Mouse (Mus musculus) adipocyte (in vitro differentiated cells): Measurements from ENCODE around the gene Galnt18.

Experiments used
- DNase-seq: peaks from one replicate; pipeline ENCODE4 v3.0.0-alpha.2; 2016; ENCODE audit warnings: low spot score

Gene Galnt18

DNA sequence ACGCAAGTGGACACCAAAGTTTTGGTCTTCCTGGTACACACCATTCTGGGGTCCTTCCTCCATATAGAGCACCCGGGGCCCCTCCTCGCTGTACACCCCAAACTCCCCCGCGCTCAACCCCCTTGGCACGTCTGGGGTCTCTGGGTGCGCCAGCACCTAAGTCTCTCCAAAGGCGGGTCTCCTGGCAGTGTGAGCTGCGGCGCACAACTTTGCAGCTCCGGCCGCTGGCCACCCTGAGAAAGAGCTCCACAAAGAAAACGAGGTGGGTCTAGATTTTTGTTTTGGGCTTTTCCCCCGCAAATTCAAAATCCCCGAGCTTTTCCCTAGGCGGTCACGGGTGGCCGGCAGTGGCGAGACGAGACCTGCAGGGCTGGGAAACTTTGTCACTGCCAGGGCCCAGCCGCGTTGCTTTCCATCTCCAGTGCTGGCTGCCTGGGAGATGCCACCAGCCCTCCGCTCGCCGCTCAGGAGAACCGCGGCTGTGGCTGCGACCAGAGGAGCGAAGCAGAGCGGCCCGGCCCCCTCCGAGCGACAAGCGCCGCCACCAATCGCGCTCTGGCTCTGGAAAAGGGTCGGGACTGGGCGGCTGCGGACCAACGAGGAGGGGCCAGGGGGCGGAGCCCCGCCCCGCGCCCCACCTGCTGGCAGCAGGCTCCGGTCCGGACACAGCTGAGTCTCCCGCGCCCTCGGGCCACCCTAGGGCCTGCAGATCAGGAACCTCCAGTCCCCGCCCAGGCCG lies at the start of gene Galnt18:
TSS of gene Galnt18 (minus strand) at position 474 of the 739 bp plus-strand sequence.
- peak; percentile 67 for DNase-seq

DNA sequence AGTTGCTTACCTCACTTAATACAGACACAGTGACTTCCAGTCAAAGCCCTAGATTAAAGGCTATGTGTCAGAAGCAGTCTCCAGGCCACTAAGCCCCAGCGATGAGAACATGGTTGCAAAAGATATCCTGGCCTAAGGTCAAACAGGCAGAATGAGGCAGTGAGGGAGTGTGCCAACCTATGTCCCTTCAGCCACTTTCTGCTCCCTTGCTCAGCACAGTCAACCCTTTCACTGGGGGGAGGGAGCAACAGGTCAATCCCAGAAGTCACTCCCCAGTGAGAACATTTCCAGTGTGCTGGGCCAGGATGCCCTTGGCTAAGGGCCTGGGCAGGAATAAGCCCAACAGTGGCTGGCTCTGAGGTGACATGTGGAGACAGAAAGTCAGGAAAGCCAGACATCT lies 47.6 kb upstream of the Galnt18 start:
- peak; percentile 79 for DNase-seq

DNA sequence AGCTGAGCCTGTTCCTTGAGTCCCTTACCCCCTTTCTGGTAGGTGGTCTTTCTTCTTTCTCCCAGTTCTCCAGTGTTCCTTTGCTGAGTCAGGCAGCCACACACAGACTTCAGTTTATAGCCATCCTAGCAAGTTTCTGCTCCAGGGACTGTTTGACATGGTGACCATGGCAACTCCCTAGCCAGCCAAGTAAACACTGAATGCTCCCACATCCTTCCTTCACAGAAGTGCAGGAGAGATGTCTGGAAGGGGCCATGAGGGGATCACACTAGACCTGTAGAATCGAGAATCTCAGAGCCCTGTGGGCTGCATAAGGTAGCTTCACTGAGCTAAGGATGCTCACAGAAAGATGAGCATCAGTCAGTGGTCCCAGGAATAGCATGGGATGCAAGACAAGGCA lies 33.3 kb upstream of the Galnt18 start:
- DNase-seq, result no peak

DNA sequence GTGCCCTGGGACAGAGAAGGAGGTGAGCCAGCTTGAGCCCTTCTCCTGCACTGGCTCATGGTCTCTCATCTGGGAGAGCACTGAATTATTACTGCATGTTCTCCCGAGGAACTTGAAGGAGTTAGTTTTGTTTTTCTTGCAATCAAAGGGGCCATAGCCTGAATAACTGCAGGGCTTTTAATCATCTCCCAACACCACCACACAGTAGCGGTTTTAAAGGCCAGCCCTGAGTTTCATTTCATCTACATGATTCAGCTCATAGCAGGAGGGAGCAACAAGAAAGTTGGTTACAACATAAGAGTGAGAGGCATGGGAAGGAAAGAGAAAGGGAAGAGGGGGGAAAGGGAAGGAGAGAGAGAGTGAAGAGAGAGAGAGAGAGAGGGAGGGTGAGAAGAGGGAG lies 31.3 kb upstream of the Galnt18 start:
- DNase-seq, result no peak

DNA sequence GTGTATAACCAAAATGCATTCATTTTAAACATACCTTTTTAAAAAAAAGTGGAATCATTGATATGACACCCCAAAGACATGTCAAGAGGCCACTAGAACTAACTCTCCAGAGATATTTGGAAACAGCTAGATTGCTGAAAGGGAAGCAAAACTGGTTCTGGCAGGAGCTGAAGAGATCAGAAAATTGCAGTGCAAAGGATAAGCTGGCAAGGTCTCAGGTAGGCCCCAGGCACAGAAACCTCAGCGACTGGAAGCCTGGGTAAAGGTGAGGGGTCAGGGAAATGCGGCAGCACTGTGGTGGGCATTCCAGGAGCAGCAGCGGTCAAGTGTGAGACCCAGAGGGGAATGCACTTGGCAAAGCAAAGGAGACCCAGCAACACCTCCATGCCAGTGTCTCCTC lies 30.0 kb upstream of the Galnt18 start:
- DNase-seq, result no peak

DNA sequence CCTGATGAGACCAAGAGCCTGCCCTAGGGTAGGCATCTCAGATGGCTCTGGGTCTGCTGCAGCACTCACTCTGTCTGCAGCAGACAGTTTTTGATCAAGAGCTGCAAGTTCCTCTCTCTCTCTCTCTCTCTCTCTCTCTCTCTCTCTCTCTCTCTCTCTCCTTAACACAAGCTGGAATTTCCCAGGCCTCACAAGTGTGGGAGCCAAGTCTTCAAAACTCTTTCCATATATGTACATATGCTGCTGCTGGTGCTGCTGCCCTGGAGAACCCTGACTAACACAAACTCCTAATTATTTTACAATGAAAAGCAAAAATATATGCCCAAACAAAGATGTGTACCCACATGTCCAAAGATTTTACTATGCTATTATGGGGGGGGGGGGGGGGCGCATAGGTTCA lies 26.3 kb upstream of the Galnt18 start:
- no peak for DNase-seq

DNA sequence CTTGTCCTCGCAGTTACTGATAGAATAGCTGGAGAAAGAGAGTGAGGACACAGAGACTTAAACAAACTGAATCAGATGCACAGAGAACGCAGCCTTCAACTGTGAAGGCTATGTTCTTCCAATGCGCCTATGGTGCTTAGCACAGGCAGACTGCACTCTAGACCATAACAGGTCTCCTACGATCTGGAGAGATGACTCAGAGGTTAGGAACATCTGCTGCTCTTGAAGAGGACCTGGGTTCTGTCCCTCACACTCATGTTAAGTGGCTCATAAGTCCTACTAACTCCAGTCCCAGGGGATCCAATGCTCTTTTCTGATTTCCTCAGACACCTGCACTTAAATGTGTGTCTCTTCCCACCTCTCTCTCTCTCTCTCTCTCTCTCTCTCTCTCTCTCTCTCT lies 24.9 kb upstream of the Galnt18 start:
- DNase-seq, result no peak

DNA sequence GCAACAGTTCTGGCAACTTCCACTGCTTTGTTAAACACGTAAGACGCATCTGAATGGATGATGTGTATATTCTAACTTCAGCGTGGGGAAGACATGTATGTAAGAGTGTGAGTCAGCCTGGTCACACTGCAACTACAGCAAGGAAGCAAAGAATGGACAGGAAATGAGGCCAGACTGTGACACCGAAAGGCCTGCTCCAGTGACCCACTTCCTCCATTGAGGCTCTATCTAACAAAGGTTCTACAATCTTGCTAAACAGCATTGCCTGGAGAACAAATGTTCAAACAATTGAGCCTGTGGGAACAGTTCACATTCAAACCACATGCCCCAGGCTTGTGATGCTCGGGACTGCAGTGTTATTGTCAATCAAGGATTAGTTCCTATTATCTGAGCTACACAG lies 21.0 kb upstream of the Galnt18 start:
- DNase-seq, result no peak

DNA sequence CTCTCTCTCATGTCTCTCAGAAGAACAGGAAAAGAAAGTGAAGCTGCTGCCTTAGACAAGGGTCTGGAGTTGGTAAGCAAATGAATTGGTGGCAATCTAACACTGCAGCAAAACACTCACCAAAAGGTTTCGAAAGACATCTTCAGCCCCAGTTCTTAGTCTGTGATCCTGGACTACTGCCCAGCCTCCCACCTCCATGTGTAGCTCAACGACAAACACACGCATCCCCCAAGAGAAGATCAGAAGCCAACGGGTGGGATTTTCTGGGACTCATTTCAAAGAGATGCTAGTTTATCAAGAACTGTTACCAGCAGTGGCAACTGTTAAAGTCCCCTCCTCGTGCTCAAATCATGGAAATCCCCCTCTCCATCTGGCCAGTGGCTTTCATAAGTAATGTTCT lies 20.3 kb upstream of the Galnt18 start:
- DNase-seq, result no peak

DNA sequence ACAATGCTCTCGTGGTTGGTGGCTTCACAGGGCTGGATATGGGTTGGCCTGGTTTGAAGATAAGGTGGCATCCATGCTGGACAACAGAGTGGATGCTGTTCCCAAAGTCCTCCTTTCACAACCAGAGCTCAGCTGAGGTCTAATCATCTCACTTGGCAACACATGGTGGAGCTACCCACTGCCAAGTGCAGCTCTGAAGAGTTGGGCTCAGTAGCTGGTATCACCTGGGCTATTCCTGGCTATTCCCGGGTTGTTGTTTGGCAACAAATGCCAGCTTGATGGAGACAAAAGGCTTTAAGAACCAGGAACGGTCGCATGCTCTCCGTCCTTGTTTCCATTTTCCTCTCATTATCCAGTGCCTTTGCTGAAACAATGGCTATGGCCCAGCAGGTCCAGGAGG lies 19.2 kb upstream of the Galnt18 start:
- DNase-seq, result no peak

DNA sequence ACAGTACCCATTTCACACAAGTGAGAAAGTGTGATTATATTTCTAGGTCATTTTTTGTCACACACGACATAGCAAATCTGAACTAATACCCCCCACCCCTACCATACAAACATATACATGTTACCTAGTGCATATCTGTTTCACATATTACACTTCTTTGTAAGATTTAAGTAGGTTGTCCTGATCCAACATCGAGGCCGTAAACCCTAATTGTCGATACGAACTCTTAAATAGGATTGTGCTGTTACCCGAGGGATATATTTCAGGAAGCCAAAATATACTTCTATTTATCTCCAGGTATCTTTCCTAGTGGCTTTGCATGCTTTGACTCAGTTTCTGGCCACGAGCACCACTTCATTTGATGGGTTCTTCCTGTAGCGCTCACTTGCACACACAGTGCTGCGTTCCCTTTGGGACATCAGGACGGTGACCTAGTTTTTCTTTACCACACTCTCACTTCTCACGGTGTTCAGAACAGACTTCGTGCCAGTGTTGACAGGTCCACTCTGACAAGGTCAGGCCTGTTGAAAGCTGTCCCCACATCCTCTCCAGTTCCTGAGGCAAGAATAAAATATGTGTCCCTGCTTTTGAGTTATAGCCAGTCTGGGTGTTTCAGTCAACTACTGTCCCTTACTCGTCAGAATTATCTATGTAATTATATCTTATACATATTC lies 17.7 kb upstream of the Galnt18 start:
- no peak for DNase-seq

DNA sequence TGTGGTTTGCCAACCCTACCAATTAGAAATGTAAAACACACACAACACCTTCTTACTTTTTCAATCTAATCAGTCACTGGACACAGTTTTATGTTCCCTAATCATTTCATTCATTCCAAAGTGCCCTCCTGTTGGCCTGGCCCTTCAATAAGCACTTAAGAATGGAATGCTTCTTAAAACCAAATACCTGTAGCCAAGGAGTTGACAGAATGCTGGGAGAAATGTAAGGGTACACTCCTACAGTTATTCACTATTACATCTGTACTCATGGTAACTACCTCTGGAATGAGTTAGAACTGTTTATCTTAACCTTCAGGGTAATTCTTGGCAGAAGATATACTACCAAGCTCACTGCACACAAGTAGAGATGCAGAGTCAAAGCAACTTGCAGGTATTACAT lies 15.3 kb upstream of the Galnt18 start:
- DNase-seq, result no peak

DNA sequence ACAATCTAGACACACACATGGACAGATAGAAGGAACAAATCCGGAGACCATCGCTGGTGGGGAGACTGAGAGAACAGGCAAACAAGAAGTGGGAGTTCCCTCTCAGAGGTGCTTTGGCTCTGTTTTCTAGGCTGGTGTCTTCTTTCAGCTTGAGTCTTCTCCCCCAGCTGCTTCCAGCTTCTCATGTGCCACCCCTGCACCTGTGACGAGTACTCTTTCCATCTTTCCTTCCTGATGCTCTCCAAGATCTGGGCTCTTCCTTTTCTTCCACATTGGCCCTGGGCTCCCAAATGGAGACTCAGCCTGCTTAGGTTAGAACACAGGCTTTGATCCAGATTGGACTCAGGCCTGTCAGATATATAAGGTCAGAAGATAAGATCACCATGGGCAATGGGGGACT lies 12.4 kb upstream of the Galnt18 start:
- no peak for DNase-seq

DNA sequence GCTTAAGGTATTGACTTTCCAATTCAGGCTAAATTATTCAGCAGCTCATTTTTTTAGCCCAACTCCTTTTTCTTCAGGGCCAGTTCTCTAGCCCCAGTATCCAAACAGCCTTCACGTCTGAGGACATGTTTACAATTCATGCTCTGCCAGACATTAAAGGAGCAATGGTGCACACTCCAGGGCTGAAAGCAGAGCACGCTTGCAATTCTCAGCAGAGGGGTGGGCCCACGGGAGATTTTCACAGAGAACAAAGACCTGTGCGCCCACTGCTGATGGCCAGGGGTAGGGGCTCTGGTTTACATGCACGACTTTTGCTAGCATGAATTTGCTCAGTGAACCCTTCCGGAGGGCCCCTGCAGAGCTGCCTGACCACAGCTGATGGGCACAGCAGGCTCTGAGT lies 11.6 kb upstream of the Galnt18 start:
- no peak for DNase-seq

DNA sequence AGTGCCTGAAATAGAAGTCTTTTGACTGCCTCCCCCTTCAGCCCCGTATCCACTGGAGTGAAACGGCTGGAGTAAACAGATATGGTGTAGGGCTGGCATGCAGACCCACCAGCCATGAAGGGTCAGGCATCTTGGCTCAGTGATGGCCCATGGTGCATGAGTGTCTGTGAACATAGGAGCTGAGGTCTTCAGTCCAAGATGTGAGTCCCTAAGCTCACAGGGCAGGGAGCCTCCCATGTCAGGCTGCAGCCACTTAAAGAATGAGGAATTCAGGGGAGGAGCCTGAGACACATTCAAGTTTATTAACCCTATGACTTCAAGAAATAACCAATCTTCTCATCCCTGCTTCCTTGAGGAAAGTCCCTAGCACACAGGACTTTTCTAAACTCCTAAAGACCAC lies 8.1 kb upstream of the Galnt18 start:
- no peak for DNase-seq

DNA sequence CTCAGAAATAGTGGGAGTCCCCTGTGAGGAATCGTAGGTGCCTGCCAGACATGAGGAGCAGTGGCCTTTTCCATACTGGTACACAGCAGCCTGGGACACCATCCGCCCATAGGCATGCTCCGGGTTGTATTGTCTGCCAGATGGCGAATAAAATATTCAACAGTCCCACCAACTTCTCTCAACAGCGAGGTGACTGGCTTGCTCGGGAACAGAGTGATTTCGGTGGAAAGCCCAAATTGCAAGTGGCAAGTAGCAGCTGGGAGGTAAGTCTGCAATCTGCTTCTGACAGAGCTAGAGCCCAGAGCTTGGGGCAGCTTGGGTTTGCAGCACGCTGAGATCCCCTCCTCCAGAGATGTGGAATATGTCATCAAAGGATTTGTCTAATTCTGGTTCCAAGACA lies 5.7 kb upstream of the Galnt18 start:
- DNase-seq, result no peak

DNA sequence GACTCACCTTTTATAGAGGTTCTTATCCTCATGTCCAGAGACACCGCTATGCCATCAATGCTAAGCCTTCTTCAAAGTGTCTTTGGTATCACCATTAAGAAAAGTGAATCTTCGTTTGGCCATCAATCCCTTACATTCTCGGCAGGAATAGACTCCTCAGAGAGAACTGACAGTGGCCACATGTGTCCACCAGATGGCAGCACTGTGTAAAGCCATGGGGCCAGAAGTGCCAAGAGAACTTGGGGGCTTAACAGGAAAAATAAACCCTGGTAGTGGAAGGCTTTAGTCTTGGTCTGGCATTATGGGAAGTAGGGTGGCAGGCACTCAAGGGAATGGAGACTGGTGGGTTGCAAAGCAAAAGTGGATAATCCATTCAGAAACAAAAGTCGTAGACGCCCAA lies 2.3 kb upstream of the Galnt18 start:
- peak; percentile 68 for DNase-seq

DNA sequence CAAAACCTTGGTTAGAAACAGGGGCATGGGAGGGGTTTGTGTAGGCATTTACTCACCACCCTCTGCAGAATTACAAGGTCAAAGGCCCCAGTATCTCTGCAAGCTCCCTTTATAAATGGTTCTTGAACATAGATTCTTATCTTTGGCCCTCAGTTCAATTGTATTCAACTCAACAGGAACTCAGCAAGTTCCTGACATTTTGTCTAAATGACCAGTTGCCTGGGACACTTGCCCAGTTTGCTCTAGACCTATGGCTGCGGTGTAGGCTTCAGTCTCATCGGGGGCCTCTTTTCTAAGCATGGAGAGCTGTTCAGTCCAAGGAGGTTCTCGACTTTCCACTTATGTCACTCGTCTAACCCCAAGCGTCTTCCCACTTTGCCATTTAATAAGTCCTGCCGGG lies 1.5 kb upstream of the Galnt18 start:
- DNase-seq, result peak; percentile 24

DNA sequence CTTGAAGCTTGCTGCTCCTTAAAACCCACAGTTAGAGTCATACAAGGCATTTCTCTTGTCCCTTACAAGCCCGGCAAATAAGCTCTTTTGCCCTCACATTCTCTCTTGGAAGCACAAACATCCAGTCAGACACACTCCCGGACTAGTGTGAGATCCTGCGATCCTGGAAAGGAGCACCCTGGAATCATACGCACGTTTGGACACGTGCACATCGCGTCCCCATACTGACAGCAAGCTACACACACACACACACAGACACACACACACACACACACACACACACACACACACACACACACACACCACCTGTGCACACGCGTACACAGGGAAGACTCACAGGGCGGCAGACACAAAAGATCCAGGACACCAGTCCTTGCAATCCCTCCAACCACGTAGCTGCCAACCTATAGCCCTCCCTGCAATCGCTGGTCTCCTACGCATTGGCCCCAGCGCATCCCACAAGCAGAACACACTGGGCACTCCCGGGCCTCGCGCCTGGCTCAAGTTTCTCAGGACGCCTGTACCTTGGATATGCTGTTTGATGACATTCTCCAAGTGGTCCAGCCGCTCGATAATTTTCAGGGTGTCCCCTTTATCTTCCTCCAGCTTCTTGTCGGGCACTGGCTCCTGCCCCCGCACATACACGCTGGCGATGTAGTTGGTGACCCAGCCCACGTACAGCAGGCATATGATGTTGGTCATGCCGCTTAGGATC lies 831 bp downstream of the Galnt18 start:
- peak; percentile 9 for DNase-seq

DNA sequence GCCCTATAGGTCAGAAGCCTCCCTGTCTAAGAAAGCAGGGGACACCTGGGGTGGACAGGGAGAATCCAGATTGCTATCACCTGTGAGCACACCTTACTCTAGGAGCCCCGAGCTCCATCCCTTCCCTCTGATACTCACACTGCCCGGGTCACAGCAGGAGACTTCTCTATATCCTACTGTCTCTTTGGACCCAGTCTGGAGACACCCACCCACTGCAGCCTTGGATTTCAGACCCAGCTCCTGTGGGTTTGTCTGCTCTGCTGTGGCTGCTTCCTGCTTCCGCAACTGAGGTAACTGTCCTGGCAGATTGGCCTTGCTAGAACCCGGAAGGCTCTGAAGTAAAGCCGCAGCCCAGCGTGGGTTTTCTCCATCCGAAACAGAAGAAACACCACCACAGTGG lies 1.6 kb downstream of the Galnt18 start:
- DNase-seq, result no peak

DNA sequence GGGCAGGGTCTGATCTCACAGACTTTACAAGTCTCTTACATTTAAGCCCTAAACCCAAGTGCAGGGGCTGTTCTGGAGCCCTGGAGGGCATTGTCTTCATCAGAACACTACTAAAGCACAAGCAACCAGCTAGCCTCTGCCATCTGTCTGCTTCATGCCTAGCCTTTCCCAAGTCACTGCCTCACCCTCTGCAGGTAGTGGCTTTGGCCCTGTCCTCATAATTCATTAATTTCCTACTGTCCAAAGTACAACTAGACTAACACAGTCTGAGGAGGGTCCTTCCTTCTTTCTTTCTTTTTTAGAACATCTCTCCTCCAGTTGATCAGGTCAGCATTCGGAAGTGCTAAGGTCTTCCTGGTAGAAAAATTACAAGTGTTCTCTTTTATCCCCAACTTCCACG lies 2.6 kb downstream of the Galnt18 start:
- DNase-seq, result no peak

DNA sequence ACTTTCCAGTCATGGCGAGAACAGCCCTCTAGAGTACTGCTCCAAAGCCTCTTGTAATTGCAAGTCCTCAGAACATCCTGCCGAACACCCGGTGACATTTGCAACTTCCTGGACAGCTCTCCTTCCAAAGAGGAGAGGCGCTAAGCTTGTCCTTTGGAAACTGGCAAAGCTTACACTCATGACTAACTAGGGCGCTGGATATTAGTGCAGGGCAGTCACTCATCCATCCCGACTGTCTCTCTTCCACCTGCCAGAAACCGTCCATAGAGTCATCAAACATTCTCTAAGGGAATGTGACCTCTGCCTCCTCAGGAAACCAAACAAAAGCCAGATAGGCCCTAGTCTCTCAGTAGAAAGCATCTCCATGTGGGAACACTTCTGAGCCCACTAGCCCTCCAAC lies 3.6 kb downstream of the Galnt18 start:
- no peak for DNase-seq

DNA sequence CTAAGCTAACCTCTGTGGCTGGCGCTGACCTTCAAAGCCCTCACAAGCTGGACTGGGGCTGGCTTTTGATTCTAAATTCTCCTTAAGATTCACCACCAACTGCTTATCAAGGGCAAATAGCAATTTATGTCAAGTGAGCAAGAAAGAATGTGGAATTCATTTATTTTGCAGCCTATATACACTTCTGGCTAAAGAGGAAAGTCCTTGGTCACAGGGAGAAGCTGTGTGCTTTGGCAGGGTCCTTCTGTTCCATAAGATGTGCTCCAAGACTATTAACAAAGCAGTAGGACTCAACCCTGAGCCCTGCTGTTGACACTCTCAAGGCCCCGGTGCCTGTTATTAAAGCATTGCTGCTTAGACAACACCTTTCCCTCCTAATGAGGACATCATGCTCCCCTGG lies 7.4 kb downstream of the Galnt18 start:
- DNase-seq, result no peak
